Mouse (Mus musculus): Measurements from ENCODE around the gene Col8a2.

The Col8a2 gene

DNA sequence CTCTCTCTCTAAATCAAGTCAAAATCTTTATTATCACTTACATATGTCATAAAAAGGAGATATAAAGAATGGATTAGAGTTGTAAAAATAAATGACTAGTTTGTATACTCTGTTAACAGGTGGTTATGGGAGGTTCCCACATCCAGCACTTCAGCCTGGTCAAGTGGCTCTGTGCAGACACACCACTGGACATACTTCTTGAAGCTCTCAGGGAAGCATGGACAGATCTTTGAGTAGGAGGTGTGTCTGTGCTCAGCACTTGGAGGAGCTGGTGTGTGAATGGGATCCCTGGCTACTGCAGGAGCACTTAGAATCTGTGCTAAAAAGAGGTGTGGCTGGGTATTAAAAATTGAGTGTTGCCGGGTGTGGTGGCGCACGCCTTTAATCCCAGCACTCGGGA is 43.7 kb downstream of the Col8a2 start:
- in situ Hi-C loops (cut with MboI, MseI): no loop called here

DNA sequence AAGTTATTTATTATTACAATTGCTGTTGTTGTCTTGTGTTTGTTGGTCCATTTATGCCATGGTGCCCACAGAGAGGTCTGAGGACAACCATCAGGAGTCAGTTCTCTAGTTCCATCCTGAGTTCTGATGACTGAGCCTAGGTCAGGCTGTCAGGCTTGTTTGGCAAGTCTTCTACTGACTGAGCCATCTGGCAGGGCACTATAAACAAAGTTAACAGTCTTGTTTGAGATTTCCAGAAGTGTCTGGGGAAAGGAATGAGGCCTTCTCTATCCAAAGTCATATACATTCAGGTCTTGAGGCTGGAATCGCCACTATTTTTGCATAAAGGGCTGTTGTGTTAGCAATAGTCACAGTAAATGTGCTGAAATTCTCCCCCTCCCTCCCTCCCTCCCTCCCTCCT is 45.2 kb downstream of the Col8a2 start:
- in situ Hi-C loops (cut with MboI, MseI): no loop called here

DNA sequence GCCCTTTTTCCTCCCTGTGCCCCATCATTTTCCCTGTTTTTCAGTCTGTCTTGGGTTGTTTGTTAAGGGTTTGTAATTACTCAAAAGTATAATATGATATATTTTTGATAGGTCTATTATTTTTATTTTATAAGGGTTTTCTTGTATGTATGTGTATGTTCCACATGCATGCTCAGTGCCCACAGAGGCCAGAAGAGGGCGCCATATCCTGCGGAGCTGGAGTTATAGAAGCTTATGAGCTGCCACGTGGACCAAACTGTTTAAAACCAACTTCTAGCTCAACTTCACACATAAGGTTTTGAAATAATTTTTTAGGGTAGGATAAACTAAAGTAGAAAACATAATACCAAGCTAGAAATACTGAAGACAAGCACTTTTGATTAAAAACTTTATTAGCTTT is 45.8 kb downstream of the Col8a2 start:
- in situ Hi-C loops (cut with MboI, MseI): no loop called here

DNA sequence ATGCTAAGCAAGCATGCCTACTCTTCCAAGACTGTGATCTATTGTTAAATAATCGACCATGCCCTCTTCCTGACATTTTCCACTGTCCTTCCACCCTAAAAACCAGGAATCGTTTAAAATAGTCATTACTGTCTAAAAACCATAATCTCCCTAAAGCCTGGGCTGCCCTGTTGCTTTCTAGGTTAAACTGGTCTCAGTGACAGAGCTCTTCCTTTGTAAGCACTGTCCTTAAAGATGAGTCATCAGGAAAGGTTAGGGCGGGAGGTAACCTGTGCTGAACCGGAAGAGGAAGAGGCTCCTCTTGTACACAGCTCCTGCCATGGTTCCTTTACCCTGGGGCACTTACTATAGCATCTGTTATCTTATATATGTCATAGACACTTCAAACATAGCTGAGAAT is 52.9 kb downstream of the Col8a2 start:
- in situ Hi-C loops (cut with MboI, MseI): no loop called here

DNA sequence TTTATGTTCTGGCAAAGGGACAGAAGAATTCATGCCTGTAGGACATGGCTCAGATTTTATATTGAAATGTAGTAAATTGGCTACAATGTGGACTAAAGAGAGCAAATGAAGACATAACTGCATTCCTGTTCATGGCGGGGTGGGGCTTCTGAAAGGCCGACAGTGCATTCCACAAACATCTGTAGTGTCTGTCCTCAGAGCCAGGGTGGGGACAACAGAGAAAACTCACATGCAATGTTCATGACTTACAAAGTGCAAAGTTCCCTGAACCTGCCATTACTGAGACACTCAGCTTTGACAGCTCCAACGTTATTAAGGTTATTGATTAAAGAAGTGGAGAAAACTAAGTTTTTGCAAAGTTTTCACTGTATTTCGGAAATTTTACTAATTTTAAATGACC is 56.9 kb downstream of the Col8a2 start:
- in situ Hi-C loops (cut with MboI, MseI): no loop called here

DNA sequence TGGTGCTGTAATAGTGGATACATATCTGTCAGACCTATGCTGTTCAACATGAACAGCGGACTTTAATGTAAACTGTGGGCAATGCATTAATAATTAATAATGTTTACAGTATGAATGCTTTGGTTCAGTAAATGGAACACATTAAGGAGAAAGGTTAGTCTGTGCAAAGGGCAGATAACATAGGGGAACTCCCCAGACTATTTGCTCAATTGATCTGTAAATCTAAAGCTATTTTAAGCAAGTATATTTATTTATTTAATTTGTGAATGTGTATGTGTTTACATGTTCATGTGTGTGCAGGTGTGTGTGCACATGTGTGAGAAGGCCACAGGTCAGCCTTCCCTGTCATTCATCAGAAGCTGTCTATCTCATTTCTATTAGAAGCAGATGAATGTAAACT is 73.5 kb downstream of the Col8a2 start:
- in situ Hi-C loops (cut with MboI, MseI): no loop called here

Data from T-helper 1 cell (primary cell).